Mouse (Mus musculus): ENCODE measurements at regions not wholly inside any gene's neighbourhood (a gene's known extent, or its start where the extent isn't known, plus 50 kb on each side); places are given as distances from the start of the nearest gene placed in this dataset.

- no peaks in the 10 kb centered on the region for H3K27me3 ChIP-seq (ENCODE audit: control insufficient read depth, insufficient read depth, insufficient read length)
- no peaks in the 10 kb centered on the region for H3K79me2 ChIP-seq (ENCODE audit: control insufficient read depth, insufficient read depth)
- H3ac ChIP-seq (ENCODE audit: control insufficient read depth, insufficient read length, low read depth) = no peak overlapping the region
- TF ChIP-seq CTCF (IDR thresholded peaks at IDR 0.05; ENCODE audit: control insufficient read depth, insufficient read depth, insufficient read length) (no peak), FOSL1 (IDR thresholded peaks at IDR 0.05; ENCODE audit: insufficient read depth, low read length, poor library complexity, severe bottlenecking) (no peak), MAX (IDR thresholded peaks at IDR 0.05) (no peak), USF1 (IDR thresholded peaks at IDR 0.05; ENCODE audit: low read depth) (no peak), CEBPB (IDR thresholded peaks at IDR 0.05; ENCODE audit: low read depth) (no peak), MYOG (IDR thresholded peaks at IDR 0.05; ENCODE audit: control insufficient read depth, extremely low read depth, insufficient read length) (no peak), MYOD1 (IDR thresholded peaks at IDR 0.05; ENCODE audit: control insufficient read depth, insufficient read length, low read depth) (no peak)
- no peaks in the 10 kb centered on the region for H3K79me3 ChIP-seq (ENCODE audit: low read depth)
- no peaks in the 10 kb centered on the region for H3K36me3 ChIP-seq (ENCODE audit: control insufficient read depth, insufficient read depth)
- H3K4me3 ChIP-seq (ENCODE audit: insufficient read depth, poor library complexity, severe bottlenecking) = no peak overlapping the region
Observed at GRCm38 (mm10) chr2:167864672-167865071, 67.2 kb upstream of the Ptpn1 start.

- TF ChIP-seq CTCF (IDR thresholded peaks at IDR 0.05; ENCODE audit: control insufficient read depth, insufficient read depth, insufficient read length) (no peak), CEBPB (IDR thresholded peaks at IDR 0.05; ENCODE audit: low read depth) (no peak), MAX (IDR thresholded peaks at IDR 0.05) (no peak), MYOG (IDR thresholded peaks at IDR 0.05; ENCODE audit: control insufficient read depth, extremely low read depth, insufficient read length) (no peak), USF1 (IDR thresholded peaks at IDR 0.05; ENCODE audit: low read depth) (no peak), MYOD1 (IDR thresholded peaks at IDR 0.05; ENCODE audit: control insufficient read depth, insufficient read length, low read depth) (no peak), FOSL1 (IDR thresholded peaks at IDR 0.05; ENCODE audit: insufficient read depth, low read length, poor library complexity, severe bottlenecking) (no peak)
- no peaks in the 10 kb centered on the region for H3K79me2 ChIP-seq (ENCODE audit: control insufficient read depth, insufficient read depth)
- H3K4me3 ChIP-seq (ENCODE audit: insufficient read depth, poor library complexity, severe bottlenecking) = no peak overlapping the region
- H3K36me3 ChIP-seq (ENCODE audit: control insufficient read depth, insufficient read depth) = no peaks in the 10 kb centered on the region
- no peaks in the 10 kb centered on the region for H3K79me3 ChIP-seq (ENCODE audit: low read depth)
- H3ac ChIP-seq (ENCODE audit: control insufficient read depth, insufficient read length, low read depth) = no peak overlapping the region
- H3K27me3 ChIP-seq (ENCODE audit: control insufficient read depth, insufficient read depth, insufficient read length) = no peaks in the 10 kb centered on the region
Observed at GRCm38 (mm10) chr2:167864228-167864627, 67.6 kb upstream of the Ptpn1 start.

- Histone ChIP-seq H3K36me3 (ENCODE audit: control insufficient read depth, insufficient read depth) (no peaks in the 10 kb centered on the region), H3K79me3 (ENCODE audit: low read depth) (no peaks in the 10 kb centered on the region), H3K27me3 (ENCODE audit: control insufficient read depth, insufficient read depth, insufficient read length) (no peaks in the 10 kb centered on the region), H3ac (ENCODE audit: control insufficient read depth, insufficient read length, low read depth) (no peak overlapping the region), H3K4me3 (ENCODE audit: insufficient read depth, poor library complexity, severe bottlenecking) (no peak overlapping the region), H3K79me2 (ENCODE audit: control insufficient read depth, insufficient read depth) (no peaks in the 10 kb centered on the region)
- TF ChIP-seq USF1 (IDR thresholded peaks at IDR 0.05; ENCODE audit: low read depth) (no peak), FOSL1 (IDR thresholded peaks at IDR 0.05; ENCODE audit: insufficient read depth, low read length, poor library complexity, severe bottlenecking) (no peak), MAX (IDR thresholded peaks at IDR 0.05) (no peak), CTCF (IDR thresholded peaks at IDR 0.05; ENCODE audit: control insufficient read depth, insufficient read depth, insufficient read length) (no peak), CEBPB (IDR thresholded peaks at IDR 0.05; ENCODE audit: low read depth) (no peak), MYOD1 (IDR thresholded peaks at IDR 0.05; ENCODE audit: control insufficient read depth, insufficient read length, low read depth) (no peak)
Observed at GRCm38 (mm10) chr2:167863616-167864015, 68.2 kb upstream of the Ptpn1 start.

- no peak overlapping the region for H3K4me3 ChIP-seq (ENCODE audit: insufficient read depth, poor library complexity, severe bottlenecking)
Observed at GRCm38 (mm10) chr2:167861178-167861520, 70.7 kb upstream of the Ptpn1 start.

DNA sequence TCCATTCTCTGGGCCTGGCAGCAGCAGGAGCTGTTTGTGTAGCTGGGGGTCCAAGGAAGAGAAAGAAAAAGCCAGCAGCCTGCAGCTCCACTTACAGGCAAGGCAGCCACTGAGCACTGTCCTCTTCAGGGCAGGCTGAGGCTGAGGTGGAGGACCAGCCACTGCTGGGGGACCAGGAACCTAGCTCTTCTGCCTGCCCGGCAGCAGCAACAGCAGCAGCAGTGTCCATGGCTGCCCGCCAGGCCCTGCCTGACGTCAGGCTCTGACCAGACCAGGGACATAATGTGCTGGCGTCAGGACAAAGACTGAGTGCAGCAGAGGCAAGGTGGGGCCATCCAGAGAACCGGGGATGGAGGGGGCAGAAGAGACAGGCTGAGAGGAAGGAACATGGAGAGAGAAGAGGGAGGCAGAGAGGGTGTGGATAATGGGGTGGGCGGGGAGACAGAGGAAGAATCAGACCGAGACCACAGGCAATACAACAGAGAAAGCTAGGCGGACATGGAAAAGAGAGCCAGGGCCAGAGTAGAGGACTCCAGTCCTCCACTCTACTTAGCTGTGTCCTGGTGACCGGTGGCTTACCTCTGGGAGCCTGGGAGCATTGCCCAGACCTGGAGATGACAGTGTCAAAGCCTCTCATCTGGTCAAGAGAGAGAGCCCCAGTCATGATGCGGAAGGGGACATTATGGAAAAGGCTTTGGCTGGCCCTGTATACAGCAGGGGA is 71.2 kb upstream of the Ptpn1 start:
- Histone ChIP-seq H3ac (ENCODE audit: control insufficient read depth, insufficient read length, low read depth) (peak overlapping the region; percentile 41), H3K79me2 (ENCODE audit: control insufficient read depth, insufficient read depth) (no peaks in the 10 kb centered on the region), H3K36me3 (ENCODE audit: control insufficient read depth, insufficient read depth) (no peaks in the 10 kb centered on the region), H3K27me3 (ENCODE audit: control insufficient read depth, insufficient read depth, insufficient read length) (no peaks in the 10 kb centered on the region), H3K4me3 (ENCODE audit: insufficient read depth, poor library complexity, severe bottlenecking) (no peak overlapping the region), H3K79me3 (ENCODE audit: low read depth) (no peaks in the 10 kb centered on the region)
- TF ChIP-seq MYOG (IDR thresholded peaks at IDR 0.05; ENCODE audit: control insufficient read depth, extremely low read depth, insufficient read length) (no peak), CTCF (IDR thresholded peaks at IDR 0.05; ENCODE audit: control insufficient read depth, insufficient read depth, insufficient read length) (no peak), FOSL1 (IDR thresholded peaks at IDR 0.05; ENCODE audit: insufficient read depth, low read length, poor library complexity, severe bottlenecking) (no peak), MYOD1 (IDR thresholded peaks at IDR 0.05; ENCODE audit: control insufficient read depth, insufficient read length, low read depth) (no peak), CEBPB (IDR thresholded peaks at IDR 0.05; ENCODE audit: low read depth) (no peak), USF1 (IDR thresholded peaks at IDR 0.05; ENCODE audit: low read depth) (no peak), MAX (IDR thresholded peaks at IDR 0.05) (no peak)

More at GRCm38 (mm10) chr2:167861178-167861520, 70.7 kb upstream of the Ptpn1 start:
- TF ChIP-seq FOSL1 (IDR thresholded peaks at IDR 0.05; ENCODE audit: insufficient read depth, low read length, poor library complexity, severe bottlenecking) (no peak), CEBPB (IDR thresholded peaks at IDR 0.05; ENCODE audit: low read depth) (no peak), MYOD1 (IDR thresholded peaks at IDR 0.05; ENCODE audit: control insufficient read depth, insufficient read length, low read depth) (no peak), MAX (IDR thresholded peaks at IDR 0.05) (no peak), CTCF (IDR thresholded peaks at IDR 0.05; ENCODE audit: control insufficient read depth, insufficient read depth, insufficient read length) (no peak), USF1 (IDR thresholded peaks at IDR 0.05; ENCODE audit: low read depth) (no peak), MYOG (IDR thresholded peaks at IDR 0.05; ENCODE audit: control insufficient read depth, extremely low read depth, insufficient read length) (no peak)
- H3K79me3 ChIP-seq (ENCODE audit: low read depth) = no peaks in the 10 kb centered on the region
- H3K36me3 ChIP-seq (ENCODE audit: control insufficient read depth, insufficient read depth) = no peaks in the 10 kb centered on the region
- no peaks in the 10 kb centered on the region for H3K79me2 ChIP-seq (ENCODE audit: control insufficient read depth, insufficient read depth)
- H3K27me3 ChIP-seq (ENCODE audit: control insufficient read depth, insufficient read depth, insufficient read length) = no peaks in the 10 kb centered on the region
- H3ac ChIP-seq (ENCODE audit: control insufficient read depth, insufficient read length, low read depth) = no peak overlapping the region

All from C2C12 (cell line).